Mouse (Mus musculus) kidney, adult 2 months (tissue): ENCODE measurements around the gene Acot4. TPM values are rescaled to one million over a fixed set of nuclear protein-coding genes. Genes with fewer than 3 reads are reported as not detected.
A peak's percentile ranks its signal among the peaks of the same experiment; 100 is the strongest.
"Not testable (repeated sequence)": the region's sequence is repeated elsewhere in the genome, so short reads cannot be mapped to it uniquely, and the experiment has no call there.

Source experiments
- DNase-seq: peaks from one replicate; pipeline ENCODE4 v3.0.0; 2021
- H3K27ac ChIP-seq: fragments of 200-500 bp; 2 replicates; pipeline ENCODE4 v1.5.1; 2012; ENCODE audit warnings: low read depth, low read length, control low read depth, inconsistent platforms; ENCODE audit not compliant: insufficient read depth
- H3K27me3 ChIP-seq: fragments of 200-500 bp; replicated peaks from 2 replicates; pipeline ENCODE4 v1.6.1; 2012; ENCODE audit warnings: mild to moderate bottlenecking, moderate library complexity, low read length, inconsistent platforms; ENCODE audit not compliant: control insufficient read depth, insufficient read depth
- H3K36me3 ChIP-seq: fragments of 200-500 bp; 2 replicates; pipeline ENCODE4 v1.6.1; 2012; ENCODE audit warnings: mild to moderate bottlenecking, moderate library complexity, low read length, inconsistent platforms; ENCODE audit not compliant: control insufficient read depth, insufficient read depth
- H3K4me1 ChIP-seq: fragments of 200-500 bp; 2 replicates; pipeline ENCODE4 v1.6.1; 2011; ENCODE audit warnings: low read length; ENCODE audit not compliant: control insufficient read depth, insufficient read depth
- H3K4me3 ChIP-seq: fragments of 200-500 bp; 2 replicates; pipeline ENCODE4 v1.5.1; 2011; ENCODE audit warnings: mild to moderate bottlenecking, low read depth, low read length, control low read depth; ENCODE audit not compliant: insufficient read depth
- CTCF ChIP-seq: fragments of 200-500 bp; conservative IDR thresholded peaks from 2 replicates; pipeline ENCODE4 v1.5.1; 2011; ENCODE audit warnings: low read depth, mild to moderate bottlenecking, control low read depth, low read length, moderate library complexity, mixed read lengths; ENCODE audit not compliant: insufficient read depth, insufficient read length
- POLR2A ChIP-seq: fragments of 200-500 bp; IDR thresholded peaks from one replicate; pipeline ENCODE4 v1.6.1; 2011; ENCODE audit warnings: low read depth, low read length, control low read depth
- WGBS: fragments of 180-500 bp; shearing (Covaris S2); methylation state at CpG from one replicate; pipeline ENCODE4 v1.1.7; 2018; 5-methylcytosine and 5-hydroxymethylcytosine counted together
- polyA plus RNA-seq: library from polyadenylated mRNA; depleted of rRNA; stranded (reverse); fragments of >200 nt; gene quantifications from 2 replicates; pipeline ENCODE4 v1.2.3, GENCODE M21; 2012

Acot4 gene
- polyA plus RNA-seq, 1 experiment: 47.8 TPM

GRCm38 (mm10) chr12:84003866-84004265 is 34.3 kb upstream of the Acot4 start:
- WGBS: 76% methylated on average over 1 of the region's 1 CpGs
- H3K4me1 ChIP-seq: peaks cover 7% of the 10 kb centered on the region; the same call in 1 of the 2 replicates
- no peak overlapping the region for H3K27ac ChIP-seq
- no peaks in the 10 kb centered on the region for H3K27me3 ChIP-seq
- no peak overlapping the region for H3K4me3 ChIP-seq
- no peaks in the 10 kb centered on the region for H3K36me3 ChIP-seq
- no peak for TF ChIP-seq CTCF
- no peak for TF ChIP-seq POLR2A
- no peak for DNase-seq

GRCm38 (mm10) chr12:84008251-84008650 is 29.9 kb upstream of the Acot4 start:
- no peak overlapping the region for H3K27ac ChIP-seq
- TF ChIP-seq CTCF (no peak), POLR2A (no peak)
- DNase-seq: peak; percentile 56
- H3K4me3 ChIP-seq: no peak overlapping the region
- WGBS: 77% methylated on average over 12 of the region's 12 CpGs
- H3K4me1 ChIP-seq: peaks cover 11% of the 10 kb centered on the region; the same call in 1 of the 2 replicates
- no peaks in the 10 kb centered on the region for H3K27me3 ChIP-seq
- no peaks in the 10 kb centered on the region for H3K36me3 ChIP-seq

DNA sequence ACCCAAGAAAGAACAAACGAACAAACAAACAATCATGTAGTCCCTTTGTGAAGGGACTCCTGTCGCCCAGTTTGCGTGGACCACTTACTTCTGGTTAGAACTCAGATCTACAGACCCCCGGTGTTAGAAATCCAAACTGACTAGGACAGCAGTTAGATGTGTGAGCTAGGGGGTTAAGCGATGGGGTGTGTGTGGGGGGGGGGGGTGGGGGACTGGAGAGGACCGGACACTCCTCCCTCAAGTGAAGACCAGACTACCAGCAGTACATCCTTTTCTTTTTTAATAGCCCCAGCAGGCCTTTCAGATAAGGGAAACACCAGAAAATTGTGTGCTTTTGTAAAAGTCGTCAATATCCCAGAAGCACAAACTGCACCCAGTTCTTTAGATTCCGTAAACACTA is 29.4 kb upstream of the Acot4 start:
- no peak for DNase-seq
- Histone ChIP-seq H3K27me3 (no peaks in the 10 kb centered on the region), H3K27ac (no peak overlapping the region), H3K4me3 (no peak overlapping the region), H3K4me1 (peaks cover 11% of the 10 kb centered on the region; the same call in 1 of the 2 replicates), H3K36me3 (no peaks in the 10 kb centered on the region)
- WGBS: 59% methylated on average over 8 of the region's 8 CpGs
- TF ChIP-seq POLR2A: no peak
- no peak for TF ChIP-seq CTCF

GRCm38 (mm10) chr12:84009171-84009965 is 28.8 kb upstream of the Acot4 start, which contains the start of gene Acot1:
Gene Acot1, plus strand, starts transcription at chr12:84009490.
- not testable (repeated sequence) for H3K27me3 ChIP-seq, H3K36me3 ChIP-seq
- H3K4me1 ChIP-seq: peaks cover 11% of the 10 kb centered on the region; the same call in 1 of the 2 replicates
- 2% methylated on average over 62 of the region's 70 CpGs for WGBS
- peak within 1 kb of the TSS; percentile 43 for H3K4me3 ChIP-seq
- DNase-seq: peak; percentile 92
- TF ChIP-seq POLR2A: peak; percentile 56
- H3K27ac ChIP-seq: 0 out of 2 replicates have a peak within 1 kb of the TSS, but pooled peaks have one; percentile 30

- no peak overlapping the region for H3K27ac ChIP-seq
- no peaks in the 10 kb centered on the region for H3K36me3 ChIP-seq
- no peaks in the 10 kb centered on the region for H3K27me3 ChIP-seq
- no peak overlapping the region; the same call in 1 of the 2 replicates for H3K4me3 ChIP-seq
- TF ChIP-seq CTCF: no peak
- TF ChIP-seq POLR2A: no peak
- peak; percentile 47 for DNase-seq
- 69% methylated on average over 3 of the region's 3 CpGs for WGBS
- H3K4me1 ChIP-seq: peaks cover 11% of the 10 kb centered on the region; the same call in 1 of the 2 replicates
Observed at GRCm38 (mm10) chr12:84010201-84010600, 28.0 kb upstream of the Acot4 start.

GRCm38 (mm10) chr12:84011251-84012040 is 26.7 kb upstream of the Acot4 start:
- Histone ChIP-seq H3K4me1 (peaks cover 11% of the 10 kb centered on the region; the same call in 1 of the 2 replicates), H3K27me3 (no peaks in the 10 kb centered on the region), H3K27ac (no peak overlapping the region), H3K36me3 (no peaks in the 10 kb centered on the region), H3K4me3 (no peak overlapping the region)
- DNase-seq: peak; percentile 98
- WGBS: 18% methylated on average over 12 of the region's 12 CpGs
- no peak for TF ChIP-seq CTCF
- no peak for TF ChIP-seq POLR2A

GRCm38 (mm10) chr12:84013130-84013529 is 25.0 kb upstream of the Acot4 start:
- H3K4me3 ChIP-seq: no peak overlapping the region
- no peak overlapping the region for H3K27ac ChIP-seq
- no peaks in the 10 kb centered on the region for H3K36me3 ChIP-seq
- peaks cover 11% of the 10 kb centered on the region; the same call in 1 of the 2 replicates for H3K4me1 ChIP-seq
- DNase-seq: no peak
- H3K27me3 ChIP-seq: no peaks in the 10 kb centered on the region
- 75% methylated on average over 6 of the region's 6 CpGs for whole genome bisulfite sequencing
- TF ChIP-seq CTCF (no peak), POLR2A (no peak)
